Mouse (Mus musculus): ENCODE results near the gene Insyn1. TPM values are rescaled to one million over a fixed set of nuclear protein-coding genes. Genes with fewer than 3 reads are reported as not detected.
A peak's percentile ranks its signal among the peaks of the same experiment; 100 is the strongest.

Insyn1 gene
- polyA plus RNA-seq, 1 experiment: not detected

DNA sequence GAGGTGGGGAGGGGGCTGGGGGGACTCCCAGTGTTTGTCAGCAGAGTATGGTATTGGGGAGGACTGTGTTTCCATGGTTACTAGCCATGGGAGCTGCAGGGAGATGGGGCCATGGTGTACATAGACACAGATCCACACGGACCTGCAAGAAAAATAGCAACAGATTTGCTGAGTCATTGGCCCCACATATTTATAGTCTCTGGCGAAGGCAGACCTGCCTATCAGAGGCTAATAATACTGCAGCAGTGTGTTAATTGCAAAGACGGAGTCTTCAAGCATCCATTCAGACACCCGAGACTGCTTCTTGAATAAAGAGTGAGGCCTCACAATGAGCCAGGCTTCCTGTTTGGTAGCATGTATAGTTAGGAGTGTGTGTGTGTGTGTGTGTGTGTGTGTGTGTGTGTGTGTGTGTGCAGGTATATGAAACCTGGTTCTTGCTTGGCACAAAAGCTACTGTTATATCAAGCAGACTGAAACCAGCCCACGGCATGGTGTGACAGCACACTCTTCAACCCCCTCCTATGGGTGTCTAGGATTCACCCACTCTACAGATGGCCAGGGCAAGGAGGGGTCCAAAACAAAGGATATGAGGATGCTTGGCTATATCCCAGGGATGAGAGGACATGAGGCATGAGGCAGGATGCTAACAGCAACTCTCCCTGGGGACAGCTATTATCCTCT lies 20.9 kb upstream of the Insyn1 start:
- H3K27ac ChIP-seq (ENCODE audit: insufficient read depth, low read depth, low read length): peak overlapping the region; percentile 88
- no peak overlapping the region for H3K4me3 ChIP-seq (ENCODE audit: insufficient read depth, low read depth, low read length)
- peaks cover 25% of the 10 kb centered on the region for H3K4me1 ChIP-seq (ENCODE audit: control insufficient read depth, insufficient read depth, low read length)
- WGBS: 19% methylated on average over 5 of the region's 5 CpGs
- no peak for TF ChIP-seq CTCF (IDR thresholded peaks at IDR 0.05; ENCODE audit: insufficient read depth, low read depth, low read length)
- no peak for TF ChIP-seq POLR2A (IDR thresholded peaks at IDR 0.05; ENCODE audit: insufficient read depth, low read depth, low read length)

DNA sequence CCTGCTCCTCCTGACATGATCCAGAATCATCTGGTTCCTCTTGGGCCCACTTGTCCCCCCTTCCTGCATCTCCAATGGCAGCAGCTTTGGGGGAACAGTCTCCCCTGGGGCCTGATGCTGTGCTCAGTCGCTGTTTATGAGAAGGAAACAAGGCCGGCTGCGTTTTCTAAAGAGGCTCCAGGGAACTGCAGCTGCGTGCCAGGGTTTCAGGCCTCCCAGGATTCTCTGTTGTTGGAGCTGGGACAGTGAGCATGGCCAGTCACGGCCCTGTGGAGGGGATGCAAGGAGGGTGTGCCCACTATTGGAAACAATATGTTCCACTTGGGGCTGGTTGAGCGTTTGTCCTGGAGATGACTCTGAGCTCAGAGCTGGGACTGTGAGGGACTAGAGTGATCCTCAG lies 17.9 kb upstream of the Insyn1 start:
- whole genome bisulfite sequencing: 39% methylated on average over 6 of the region's 6 CpGs
- no peak overlapping the region for H3K27ac ChIP-seq (ENCODE audit: insufficient read depth, low read depth, low read length)
- TF ChIP-seq CTCF (IDR thresholded peaks at IDR 0.05; ENCODE audit: insufficient read depth, low read depth, low read length) (no peak), POLR2A (IDR thresholded peaks at IDR 0.05; ENCODE audit: insufficient read depth, low read depth, low read length) (no peak)
- peaks cover 36% of the 10 kb centered on the region for H3K4me1 ChIP-seq (ENCODE audit: control insufficient read depth, insufficient read depth, low read length)
- no peak overlapping the region for H3K4me3 ChIP-seq (ENCODE audit: insufficient read depth, low read depth, low read length)

DNA sequence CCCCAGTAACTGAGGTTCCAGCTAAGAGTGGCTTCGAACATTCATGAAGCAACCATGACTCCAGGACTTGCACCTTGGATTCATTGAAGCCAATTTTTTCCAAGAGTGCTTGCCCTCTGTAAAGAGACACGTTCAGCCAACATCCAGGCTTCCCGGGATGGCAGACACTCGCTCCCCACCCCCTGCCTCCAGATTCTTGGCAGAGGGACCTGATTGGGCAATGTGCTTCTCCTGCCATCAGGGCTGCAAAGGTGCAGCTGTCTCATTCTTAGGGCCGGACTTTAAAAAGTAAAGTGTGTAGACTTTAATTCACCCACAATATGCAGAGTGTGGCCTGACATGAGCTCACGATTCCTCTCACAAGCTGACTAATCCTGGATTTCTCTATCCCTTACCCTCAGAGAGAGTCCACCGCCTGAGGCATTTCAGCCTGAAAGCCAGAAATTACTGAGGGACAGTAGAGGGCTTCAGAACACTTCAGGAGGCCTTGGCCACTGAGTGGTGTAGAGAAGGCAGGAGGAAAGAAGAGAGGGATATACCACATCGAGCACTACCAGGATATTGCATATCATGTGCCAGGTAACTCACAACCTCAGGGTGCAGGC lies 15.1 kb upstream of the Insyn1 start:
- WGBS: 55% methylated on average over 8 of the region's 8 CpGs
- peaks cover 29% of the 10 kb centered on the region for H3K4me1 ChIP-seq (ENCODE audit: control insufficient read depth, insufficient read depth, low read length)

DNA sequence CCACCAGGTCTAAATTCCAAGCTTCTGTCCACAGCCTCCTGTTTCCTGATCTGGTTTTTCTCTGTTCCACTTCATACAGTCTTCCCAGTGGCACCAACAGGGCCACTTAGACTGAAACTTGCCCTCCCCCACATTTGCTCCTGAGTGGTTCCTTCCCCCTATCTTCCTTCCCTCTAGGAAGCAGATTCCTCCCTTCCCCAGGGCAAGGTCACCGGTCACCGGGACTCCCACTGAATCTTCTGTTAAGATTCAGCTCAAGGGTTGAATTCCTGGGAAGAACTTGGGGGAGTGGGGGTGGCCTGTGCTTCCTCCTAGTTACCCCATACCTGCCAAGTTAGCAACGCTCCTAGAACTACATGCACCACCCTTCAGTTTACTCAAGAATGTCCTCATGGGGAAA lies 1.3 kb upstream of the Insyn1 start:
- WGBS: 58% methylated on average over 3 of the region's 3 CpGs
- TF ChIP-seq POLR2A (IDR thresholded peaks at IDR 0.05; ENCODE audit: insufficient read depth, low read depth, low read length) (no peak), CTCF (IDR thresholded peaks at IDR 0.05; ENCODE audit: insufficient read depth, low read depth, low read length) (no peak)
- Histone ChIP-seq H3K27ac (ENCODE audit: insufficient read depth, low read depth, low read length) (no peak overlapping the region), H3K4me1 (ENCODE audit: control insufficient read depth, insufficient read depth, low read length) (peaks cover 22% of the 10 kb centered on the region), H3K4me3 (ENCODE audit: insufficient read depth, low read depth, low read length) (no peak overlapping the region)

More for the DNA sequence above, 15.1 kb upstream of the Insyn1 start:
- no peak overlapping the region for H3K27ac ChIP-seq (ENCODE audit: insufficient read depth, low read depth, low read length)
- TF ChIP-seq CTCF (IDR thresholded peaks at IDR 0.05; ENCODE audit: insufficient read depth, low read depth, low read length): no peak
- no peak for TF ChIP-seq POLR2A (IDR thresholded peaks at IDR 0.05; ENCODE audit: insufficient read depth, low read depth, low read length)
- no peak overlapping the region for H3K4me3 ChIP-seq (ENCODE audit: insufficient read depth, low read depth, low read length)

DNA sequence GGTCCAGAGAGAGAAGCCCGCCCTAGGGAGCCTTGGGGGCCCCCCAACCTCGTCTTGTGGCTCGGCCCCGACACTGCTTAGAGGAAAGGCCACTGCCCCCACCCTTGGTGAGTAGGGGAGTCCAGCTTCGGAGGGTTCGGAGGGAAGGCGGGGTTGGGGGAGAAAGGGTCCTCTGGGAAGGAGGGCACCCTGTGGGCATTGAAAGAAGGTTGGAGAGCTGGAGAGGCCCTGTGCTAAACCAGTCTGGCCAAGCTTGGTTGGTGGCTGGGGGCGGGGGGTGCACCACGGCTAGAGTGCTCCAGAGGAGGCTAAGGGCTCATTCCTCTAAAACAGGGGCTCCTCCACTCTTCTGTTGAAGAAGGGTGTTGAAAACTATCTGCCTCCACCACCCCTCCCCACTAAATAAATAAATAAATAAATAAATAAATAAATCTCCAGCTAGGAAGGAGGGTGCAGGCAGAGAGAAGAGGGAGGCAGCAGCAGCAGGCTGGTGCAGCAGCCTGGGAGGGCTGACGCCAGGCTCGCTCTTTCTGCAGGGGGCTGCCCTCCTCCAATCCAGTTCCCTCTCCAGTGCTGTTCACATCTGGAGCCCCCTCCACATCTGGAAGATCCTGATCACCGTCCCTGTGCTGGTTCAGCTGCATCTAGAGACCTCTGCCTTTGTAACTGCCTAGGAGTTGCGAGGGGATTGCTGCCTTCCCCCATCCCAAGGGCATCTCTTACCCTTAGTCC lies 896 bp downstream of the Insyn1 start:
- Histone ChIP-seq H3K27ac (ENCODE audit: insufficient read depth, low read depth, low read length) (peak overlapping the region; percentile 92), H3K4me1 (ENCODE audit: control insufficient read depth, insufficient read depth, low read length) (peaks cover 39% of the 10 kb centered on the region), H3K4me3 (ENCODE audit: insufficient read depth, low read depth, low read length) (peak overlapping the region; percentile 71)
- 3% methylated on average over 13 of the region's 13 CpGs for WGBS
- peak; percentile 4; the same call in 1 of the 2 replicates for TF ChIP-seq POLR2A (IDR thresholded peaks at IDR 0.05; ENCODE audit: insufficient read depth, low read depth, low read length)
- no peak for TF ChIP-seq CTCF (IDR thresholded peaks at IDR 0.05; ENCODE audit: insufficient read depth, low read depth, low read length)

DNA sequence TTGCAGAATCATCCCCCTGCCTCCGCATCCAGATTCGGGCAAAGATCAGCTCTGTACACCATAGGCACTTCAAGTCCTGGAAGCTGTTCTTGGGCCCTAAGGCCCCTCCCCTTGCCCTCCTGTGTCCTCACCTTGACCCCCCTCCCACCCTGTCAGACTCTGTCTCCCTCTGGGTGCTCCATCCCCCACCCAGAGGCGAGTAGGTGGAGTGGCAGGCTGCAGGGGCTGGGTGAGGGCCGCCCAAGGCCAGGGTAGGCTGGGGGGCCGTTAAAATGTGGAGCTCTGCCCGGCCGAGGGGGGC lies 1.4 kb downstream of the Insyn1 start:
- Histone ChIP-seq H3K4me1 (ENCODE audit: control insufficient read depth, insufficient read depth, low read length) (peaks cover 43% of the 10 kb centered on the region), H3K4me3 (ENCODE audit: insufficient read depth, low read depth, low read length) (peak overlapping the region; percentile 71), H3K27ac (ENCODE audit: insufficient read depth, low read depth, low read length) (peak overlapping the region; percentile 92)
- WGBS: 12% methylated on average over 7 of the region's 7 CpGs
- TF ChIP-seq POLR2A (IDR thresholded peaks at IDR 0.05; ENCODE audit: insufficient read depth, low read depth, low read length): 0 out of 2 replicates have a peak, but pooled peaks have one; percentile 16
- no peak for TF ChIP-seq CTCF (IDR thresholded peaks at IDR 0.05; ENCODE audit: insufficient read depth, low read depth, low read length)

DNA sequence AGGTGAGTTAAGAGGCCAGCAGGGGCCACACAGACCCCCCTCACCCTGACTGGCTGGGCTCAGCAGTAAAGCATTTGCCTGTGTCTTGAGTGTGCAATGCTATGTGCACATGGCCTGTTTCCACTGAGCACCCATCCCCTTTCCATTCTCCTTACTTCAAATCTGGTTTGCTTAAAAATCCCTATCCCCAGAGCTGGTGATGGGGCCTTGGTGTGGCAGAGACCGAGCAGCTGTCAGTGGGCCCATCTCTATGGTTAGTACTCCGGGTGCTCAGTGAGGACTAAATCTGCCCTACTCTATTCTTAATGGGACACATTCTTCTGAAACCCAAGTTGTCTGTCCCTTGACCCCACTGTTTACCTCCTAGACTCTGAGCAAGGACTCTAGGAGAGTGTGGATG lies 2.0 kb downstream of the Insyn1 start:
- 32% methylated on average over 2 of the region's 2 CpGs for WGBS
- H3K27ac ChIP-seq (ENCODE audit: insufficient read depth, low read depth, low read length): no peak overlapping the region

DNA sequence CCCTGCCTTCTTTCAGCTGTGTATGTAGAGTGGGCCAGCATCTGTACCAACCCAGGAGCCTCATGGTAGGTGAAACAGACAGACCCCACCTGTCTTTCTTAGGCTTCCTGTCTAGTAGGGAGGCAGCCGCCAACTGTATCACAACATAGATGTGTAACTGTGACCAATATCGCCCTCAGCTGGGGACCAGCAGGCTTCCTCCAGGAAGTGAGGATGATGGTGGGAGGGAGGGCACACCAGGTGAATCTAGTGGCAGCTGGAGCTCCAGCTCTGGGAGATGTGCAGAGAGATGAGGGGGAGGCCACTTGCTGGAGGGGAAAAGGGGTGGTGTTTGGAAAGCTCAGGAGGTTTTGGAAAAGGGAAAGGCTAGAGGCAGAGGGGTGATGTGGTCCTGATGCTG lies 6.6 kb downstream of the Insyn1 start:
- H3K27ac ChIP-seq (ENCODE audit: insufficient read depth, low read depth, low read length): peak overlapping the region; percentile 46
- 51% methylated on average over 2 of the region's 2 CpGs for WGBS

More for the DNA sequence above, 2.0 kb downstream of the Insyn1 start:
- peak overlapping the region; percentile 71 for H3K4me3 ChIP-seq (ENCODE audit: insufficient read depth, low read depth, low read length)
- TF ChIP-seq POLR2A (IDR thresholded peaks at IDR 0.05; ENCODE audit: insufficient read depth, low read depth, low read length) (no peak), CTCF (IDR thresholded peaks at IDR 0.05; ENCODE audit: insufficient read depth, low read depth, low read length) (no peak)
- H3K4me1 ChIP-seq (ENCODE audit: control insufficient read depth, insufficient read depth, low read length): peaks cover 48% of the 10 kb centered on the region

More for the DNA sequence above, 6.6 kb downstream of the Insyn1 start:
- no peak for TF ChIP-seq POLR2A (IDR thresholded peaks at IDR 0.05; ENCODE audit: insufficient read depth, low read depth, low read length)
- TF ChIP-seq CTCF (IDR thresholded peaks at IDR 0.05; ENCODE audit: insufficient read depth, low read depth, low read length): no peak
- H3K4me1 ChIP-seq (ENCODE audit: control insufficient read depth, insufficient read depth, low read length): peaks cover 66% of the 10 kb centered on the region
- no peak overlapping the region for H3K4me3 ChIP-seq (ENCODE audit: insufficient read depth, low read depth, low read length)

All from olfactory bulb, adult 2 months (tissue).